Mouse (Mus musculus) liver, postnatal 0 days (tissue): ENCODE measurements around the gene Defb3. TPM values are rescaled to one million over a fixed set of nuclear protein-coding genes. Genes with fewer than 3 reads are reported as not detected.
"Not testable (repeated sequence)": the region's sequence is repeated elsewhere in the genome, so short reads cannot be mapped to it uniquely, and the experiment has no call there.

Experiments used
- ATAC-seq: fragments of 200-750 bp; cut with Nextera tagmentation; 2 replicates; pipeline ENCODE4 v1.8.0; 2017; ENCODE audit warnings: mild to moderate bottlenecking, moderate library complexity
- DNase-seq: peaks from one replicate; pipeline ENCODE4 v3.0.0-alpha.2; 2016
- H3K27ac ChIP-seq: fragments of 300-500 bp; sonication (generic); 2 replicates; pipeline ENCODE4 v1.5.1; 2014; ENCODE audit warnings: antibody characterized with exemption, moderate library complexity, mild to moderate bottlenecking, low read depth
- H3K27me3 ChIP-seq: fragments of 300-500 bp; sonication (generic); 2 replicates; pipeline ENCODE4 v1.6.1; 2014; ENCODE audit warnings: low read length, control low read depth, mixed read lengths; ENCODE audit not compliant: insufficient read depth
- H3K36me3 ChIP-seq: fragments of 300-500 bp; sonication (generic); replicated peaks from 2 replicates; pipeline ENCODE4 v1.6.1; 2014; ENCODE audit warnings: mild to moderate bottlenecking, control low read depth, low read length, moderate library complexity, mixed read lengths; ENCODE audit not compliant: insufficient read depth
- H3K4me1 ChIP-seq: fragments of 300-500 bp; sonication (generic); 2 replicates; pipeline ENCODE4 v1.6.1; 2014; ENCODE audit warnings: antibody characterized with exemption, mild to moderate bottlenecking, control low read depth; ENCODE audit not compliant: insufficient read depth
- H3K4me2 ChIP-seq: fragments of 300-500 bp; sonication (generic); 2 replicates; pipeline ENCODE4 v1.6.1; 2014; ENCODE audit warnings: low read depth, mild to moderate bottlenecking, low read length, moderate library complexity, mixed read lengths
- H3K4me3 ChIP-seq: fragments of 300-500 bp; sonication (generic); 2 replicates; pipeline ENCODE4 v1.5.1; 2014; ENCODE audit warnings: low read depth, low read length
- H3K9ac ChIP-seq: fragments of 300-500 bp; sonication (generic); replicated peaks from 2 replicates; pipeline ENCODE4 v1.6.1; 2014; ENCODE audit warnings: mild to moderate bottlenecking, moderate library complexity
- H3K9me3 ChIP-seq: fragments of 300-500 bp; sonication (generic); 2 replicates; pipeline ENCODE4 v1.6.1; 2016; ENCODE audit warnings: mild to moderate bottlenecking, control low read depth, low read length, mixed read lengths
- CTCF ChIP-seq: sonication (generic); IDR thresholded peaks from 2 replicates; pipeline ENCODE4 v1.5.1; 2016; ENCODE audit warnings: antibody characterized with exemption, low read depth
- EP300 ChIP-seq: IDR thresholded peaks from 2 replicates; pipeline ENCODE4 v1.6.1; 2016; ENCODE audit warnings: antibody characterized with exemption, low read depth, mild to moderate bottlenecking
- WGBS: fragments of 180-500 bp; shearing (Covaris S2); extraction: QIAGEN DNeasy Blood & Tissue Kit; methylation state at CpG from one replicate; pipeline ENCODE4 v1.1.7; 2014; ENCODE audit not compliant: insufficient replicate concordance; 5-methylcytosine and 5-hydroxymethylcytosine counted together
- polyA plus RNA-seq: library from polyadenylated mRNA; unstranded; fragments of >200 nt; fragmentation: Nextera tagmentation; extraction: Ambion mirVana; gene quantifications from 2 replicates; pipeline ENCODE4 v1.2.1, GENCODE M21; 2015

Gene Defb3
- polyA plus RNA-seq, result not detected in 2 replicates

GRCm38 (mm10) chr8:19293060-19293459, at the start of gene Defb3:
Defb3 (plus strand) TSS chr8:19293360.
- not testable (repeated sequence) for H3K4me3 ChIP-seq, H3K4me2 ChIP-seq
- WGBS, result 51% methylated on average over 2 of the region's 2 CpGs

GRCm38 (mm10) chr8:19247280-19247679, 45.9 kb upstream of the Defb3 start, which contains the start of gene Defb5:
Defb5 (plus strand) TSS chr8:19247580.
- no peaks in the 10 kb centered on the region for H3K27me3 ChIP-seq
- DNase-seq (no peak), ATAC-seq (no peak)
- H3K4me1 ChIP-seq, result no peaks in the 10 kb centered on the region
- H3K9ac ChIP-seq, result no peak within 1 kb of the TSS
- no peaks in the 10 kb centered on the region for H3K9me3 ChIP-seq
- TF ChIP-seq CTCF (no peak), EP300 (no peak)
- no peak within 1 kb of the TSS for H3K27ac ChIP-seq
- no peak within 1 kb of the TSS for H3K4me3 ChIP-seq
- no peaks in the 10 kb centered on the region for H3K36me3 ChIP-seq
- H3K4me2 ChIP-seq, result no peak within 1 kb of the TSS
- WGBS, result 80% methylated on average over 5 of the region's 5 CpGs

More at GRCm38 (mm10) chr8:19293060-19293459, at the start of gene Defb3:
- not testable (repeated sequence) for H3K9me3 ChIP-seq, H3K4me1 ChIP-seq, DNase-seq, H3K27me3 ChIP-seq, H3K9ac ChIP-seq, H3K36me3 ChIP-seq, H3K27ac ChIP-seq, ATAC-seq

DNA sequence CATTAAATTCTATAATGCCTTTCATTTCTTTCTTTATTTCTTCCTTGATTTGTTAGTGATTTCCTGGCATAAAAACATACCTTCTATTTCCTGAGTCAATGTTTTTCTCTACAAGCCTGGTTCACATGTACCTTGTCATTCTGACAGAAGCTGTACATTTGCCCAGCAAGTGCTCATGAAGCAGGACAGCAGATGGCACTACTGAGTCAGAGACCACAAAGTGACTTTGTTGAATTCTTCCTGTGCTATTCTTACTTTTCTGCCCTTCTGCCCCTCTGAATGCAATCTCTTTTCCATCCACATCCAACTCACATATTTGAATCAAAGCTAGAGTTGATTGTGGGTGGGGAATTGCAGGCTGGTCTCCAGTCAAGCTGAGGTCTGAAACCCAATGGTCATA, 35.0 kb upstream of the Defb3 start:
- TF ChIP-seq CTCF, result no peak
- no peak for TF ChIP-seq EP300
- Histone ChIP-seq H3K27me3 (no peaks in the 10 kb centered on the region), H3K9ac (no peak overlapping the region), H3K36me3 (no peaks in the 10 kb centered on the region), H3K9me3 (no peaks in the 10 kb centered on the region), H3K4me1 (no peaks in the 10 kb centered on the region), H3K27ac (no peak overlapping the region), H3K4me2 (no peak overlapping the region), H3K4me3 (no peak overlapping the region)
- no peak for DNase-seq
- ATAC-seq, result no peak

GRCm38 (mm10) chr8:19259667-19260066, 33.5 kb upstream of the Defb3 start:
- Histone ChIP-seq H3K4me3 (no peak overlapping the region), H3K27me3 (no peaks in the 10 kb centered on the region), H3K36me3 (no peaks in the 10 kb centered on the region), H3K4me1 (no peaks in the 10 kb centered on the region), H3K9me3 (no peaks in the 10 kb centered on the region), H3K27ac (no peak overlapping the region), H3K9ac (no peak overlapping the region), H3K4me2 (no peak overlapping the region)
- ATAC-seq, result no peak
- no peak for DNase-seq
- 40% methylated on average over 3 of the region's 3 CpGs for WGBS
- TF ChIP-seq EP300, result no peak
- TF ChIP-seq CTCF, result no peak

- not testable (repeated sequence) for H3K27ac ChIP-seq, ATAC-seq, H3K9me3 ChIP-seq, H3K4me3 ChIP-seq, DNase-seq, H3K4me2 ChIP-seq, H3K4me1 ChIP-seq, H3K9ac ChIP-seq, H3K27me3 ChIP-seq, H3K36me3 ChIP-seq
- 53% methylated on average over 3 of the region's 3 CpGs for WGBS
Observed at GRCm38 (mm10) chr8:19298361-19298760, 5.2 kb downstream of the Defb3 start.

DNA sequence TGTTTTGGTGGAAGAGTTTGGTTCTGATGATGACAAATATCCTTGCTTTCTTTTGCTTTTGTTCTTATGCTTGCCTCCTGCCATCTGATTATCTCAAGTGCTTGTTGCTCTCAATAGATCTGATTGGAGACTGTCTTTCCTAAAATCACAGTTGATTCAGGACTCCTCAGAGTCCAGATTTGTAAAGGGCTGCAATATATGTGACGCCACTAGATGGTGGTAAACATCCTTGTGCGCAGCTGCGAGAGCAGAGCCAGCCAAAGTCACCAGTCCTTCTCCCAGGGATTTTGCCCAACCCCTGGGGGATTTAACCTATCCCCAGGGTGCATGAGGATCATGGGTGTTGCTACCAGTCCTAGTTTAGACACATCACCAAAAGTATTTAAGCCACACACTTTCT, 38.7 kb downstream of the Defb3 start:
- Histone ChIP-seq H3K4me3 (no peak overlapping the region), H3K27ac (no peak overlapping the region), H3K4me1 (no peaks in the 10 kb centered on the region), H3K9ac (no peak overlapping the region), H3K27me3 (no peaks in the 10 kb centered on the region), H3K9me3 (no peaks in the 10 kb centered on the region), H3K4me2 (no peak overlapping the region), H3K36me3 (no peaks in the 10 kb centered on the region)
- 3% methylated on average over 3 of the region's 3 CpGs for WGBS
- ATAC-seq (no peak), DNase-seq (no peak)
- TF ChIP-seq EP300 (no peak), CTCF (peak; percentile 36)

Other genes with a start within 250 kb of the Defb3 start
- gene Defb39, start 228.6 kb upstream of the Defb3 start, polyA plus RNA-seq, result not detected in 2 replicates
- not detected in 2 replicates for gene Defb12, start 178.5 kb upstream of the Defb3 start, polyA plus RNA-seq
- gene Defb34, start 169.6 kb upstream of the Defb3 start, polyA plus RNA-seq, result not detected in 2 replicates
- gene Gm45826, start 152.6 kb upstream of the Defb3 start, polyA plus RNA-seq, result not detected in 2 replicates
- gene Defb14, start 99.0 kb upstream of the Defb3 start, polyA plus RNA-seq, result not detected in 2 replicates
- gene Defb4, start 94.7 kb upstream of the Defb3 start, polyA plus RNA-seq, result not detected in 2 replicates
- not detected in 2 replicates for gene Defb6, start 67.9 kb upstream of the Defb3 start, polyA plus RNA-seq
- gene Defb46, start 53.4 kb upstream of the Defb3 start, polyA plus RNA-seq, result not detected in 2 replicates
- gene Defb5, start 45.8 kb upstream of the Defb3 start, polyA plus RNA-seq, result not detected in 2 replicates
- gene Defb8, start 154.2 kb downstream of the Defb3 start, polyA plus RNA-seq, result not detected in 2 replicates
- not detected in 2 replicates for gene Defb7, start 201.7 kb downstream of the Defb3 start, polyA plus RNA-seq